8 mouse cellular contexts compared by ENCODE assay signal in the genomic region with DNA sequence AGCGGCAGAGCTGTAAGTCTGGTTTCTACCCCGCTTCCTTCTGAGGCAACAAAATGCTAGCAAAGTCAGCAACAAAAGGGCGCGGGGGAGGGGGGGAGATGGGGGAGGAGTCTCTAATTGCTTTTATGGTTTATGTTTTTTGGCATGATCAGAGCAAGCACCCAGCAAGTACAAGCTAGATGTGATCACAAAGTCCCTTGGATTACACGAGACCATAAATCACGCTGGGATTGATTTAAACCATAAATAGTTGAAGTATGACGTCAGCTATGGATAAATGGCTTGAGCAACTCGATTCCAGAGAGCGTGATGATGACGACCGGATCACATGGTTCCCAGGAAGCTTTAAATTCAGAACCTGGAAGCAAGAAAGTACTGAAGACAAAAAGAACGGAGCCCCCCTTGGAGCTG. TPM values are rescaled to one million over a fixed set of nuclear protein-coding genes. Genes with fewer than 3 reads are reported as not detected.
DNase-seq lines count a peak whose midpoint lies in the region; ATAC-seq and TF ChIP-seq lines count a peak whose summit lies in the region.
"Had no signal": no experiment of that assay in that cellular context is flagged by ENCODE, and none has a peak within 500 bp of the region (broad histone marks: within the 10 kb centered on the region; RNA-seq: fewer than 3 reads in every experiment).

No protein-coding gene starts in this region.

- no peak overlapping the region for H3K27ac ChIP-seq in lung, postnatal 0 days (ENCODE audit: low read length)
- H3K27ac ChIP-seq in forebrain, embryonic 13.5 days, result no peak overlapping the region
- no peak overlapping the region for H3K27ac ChIP-seq in limb, embryonic 15.5 days
- H3K27ac ChIP-seq in cerebellum, adult 2 months (ENCODE audit: insufficient read depth, low read length), result no peak overlapping the region

- WGBS in lung, postnatal 0 days, result 19% methylated on average over 12 of the region's 12 CpGs
- WGBS in lung, adult 2 months, result 20% methylated on average over 12 of the region's 12 CpGs
- 27% methylated on average over 12 of the region's 12 CpGs for WGBS in forebrain, embryonic 13.5 days
- WGBS in limb, embryonic 15.5 days, result 10% methylated on average over 12 of the region's 12 CpGs
- 32% methylated on average over 12 of the region's 12 CpGs for WGBS in cerebellum, adult 2 months

- no peaks in the 10 kb centered on the region for H3K36me3 ChIP-seq in lung, postnatal 0 days (ENCODE audit: insufficient read depth, low read length)
- no peaks in the 10 kb centered on the region for H3K36me3 ChIP-seq in forebrain, embryonic 13.5 days (ENCODE audit: poor library complexity, severe bottlenecking)
- H3K36me3 ChIP-seq in limb, embryonic 15.5 days, result no peaks in the 10 kb centered on the region

- H3K27me3 ChIP-seq in lung, postnatal 0 days (replicated peaks; ENCODE audit: insufficient read depth, low read length), result 0 out of 2 replicates have a peak, but pooled peaks cover 5% of the 10 kb centered on the region
- peaks cover 38% of the 10 kb centered on the region for H3K27me3 ChIP-seq in forebrain, embryonic 13.5 days
- peaks cover 23% of the 10 kb centered on the region for H3K27me3 ChIP-seq in limb, embryonic 15.5 days
- H3K27me3 ChIP-seq in cerebellum, adult 2 months (ENCODE audit: control insufficient read depth, insufficient read depth, low read length), result no peaks in the 10 kb centered on the region

- no peak overlapping the region for H3K4me3 ChIP-seq in lung, postnatal 0 days (ENCODE audit: low read depth, low read length)
- H3K4me3 ChIP-seq in lung, adult 2 months (replicated peaks; ENCODE audit: extremely low read depth, low read depth, low read length), result no peak overlapping the region
- H3K4me3 ChIP-seq in forebrain, embryonic 13.5 days, result peak overlapping the region; percentile 10
- peak overlapping the region; percentile 9; the same call in 1 of the 2 replicates for H3K4me3 ChIP-seq in limb, embryonic 15.5 days
- H3K4me3 ChIP-seq in cerebellum, adult 2 months (replicated peaks; ENCODE audit: insufficient read depth, low read depth, low read length), result no peak overlapping the region

- DNase-seq in lung, postnatal 0 days (ENCODE audit: low spot score), result peak; percentile 54
- no peak for DNase-seq in lung, adult 2 months
- no peak for DNase-seq in cerebellum, adult 2 months
- no peak for DNase-seq in kidney, postnatal 36 days
- DNase-seq: layer of hippocampus, adult 9-11 months had no signal

- TF ChIP-seq POLR2A in lung, adult 2 months (IDR thresholded peaks at IDR 0.05; ENCODE audit: borderline replicate concordance, extremely low read depth, low read depth, low read length), result no peak
- no peak for TF ChIP-seq POLR2A in cerebellum, adult 2 months (IDR thresholded peaks at IDR 0.05; ENCODE audit: borderline replicate concordance, insufficient read depth, low read length)

- no peak overlapping the region for H3K9ac ChIP-seq in lung, postnatal 0 days (replicated peaks; ENCODE audit: low read depth)
- H3K9ac ChIP-seq in forebrain, embryonic 13.5 days, result no peak overlapping the region
- no peak overlapping the region for H3K9ac ChIP-seq in limb, embryonic 15.5 days

- peak overlapping the region; percentile 14; the same call in 1 of the 2 replicates for H3K4me2 ChIP-seq in lung, postnatal 0 days (replicated peaks; ENCODE audit: low read depth, low read length)
- H3K4me2 ChIP-seq in forebrain, embryonic 13.5 days, result peak overlapping the region; percentile 46
- H3K4me2 ChIP-seq in limb, embryonic 15.5 days, result peak overlapping the region; percentile 35

- no peak for TF ChIP-seq CTCF in lung, postnatal 0 days (IDR thresholded peaks at IDR 0.05)
- no peak for TF ChIP-seq CTCF in lung, adult 2 months (IDR thresholded peaks at IDR 0.05; ENCODE audit: insufficient read depth, low read length)
- no peak for TF ChIP-seq CTCF in cerebellum, adult 2 months (IDR thresholded peaks at IDR 0.05; ENCODE audit: borderline replicate concordance, insufficient read depth, low read depth, low read length)

- peak; percentile 27; the same call in 1 of the 2 replicates for ATAC-seq in lung, postnatal 0 days
- no peak for ATAC-seq in forebrain, embryonic 13.5 days
- no peak for ATAC-seq in limb, embryonic 15.5 days (ENCODE audit: insufficient number of reproducible peaks, low FRiP score, low TSS enrichment, low read depth)
- ATAC-seq in frontal cortex, adult (ENCODE audit: low TSS enrichment), result no peak

- H3K9me3 ChIP-seq in lung, postnatal 0 days (ENCODE audit: low read length), result no peaks in the 10 kb centered on the region
- no peaks in the 10 kb centered on the region for H3K9me3 ChIP-seq in forebrain, embryonic 13.5 days (replicated peaks)
- no peaks in the 10 kb centered on the region for H3K9me3 ChIP-seq in limb, embryonic 15.5 days

- H3K4me1 ChIP-seq in lung, postnatal 0 days (ENCODE audit: insufficient read depth, low read depth, low read length), result peaks cover 8% of the 10 kb centered on the region; the same call in 1 of the 2 replicates
- H3K4me1 ChIP-seq in lung, adult 2 months (ENCODE audit: control insufficient read depth, insufficient read depth, low read length), result no peaks in the 10 kb centered on the region
- peaks cover 9% of the 10 kb centered on the region; the same call in 1 of the 2 replicates for H3K4me1 ChIP-seq in forebrain, embryonic 13.5 days
- H3K4me1 ChIP-seq in limb, embryonic 15.5 days, result peaks cover 21% of the 10 kb centered on the region
- 0 out of 2 replicates have a peak, but pooled peaks cover 3% of the 10 kb centered on the region for H3K4me1 ChIP-seq in cerebellum, adult 2 months (ENCODE audit: control insufficient read depth, insufficient read depth, low read length)

- TF ChIP-seq EP300 in lung, postnatal 0 days (IDR thresholded peaks at IDR 0.05), result no peak

RNA-seq across cellular contexts. Expression of gene Rhou, which starts 22.9 kb away (rescaled TPM):
- 5.8 and 8.7 TPM in 2 replicates for polyA plus RNA-seq in lung, postnatal 0 days (2015; fragmentation: Nextera tagmentation; extraction: Ambion mirVana)
- 5.0 and 8.0 TPM in 2 replicates for polyA plus RNA-seq in lung, adult 2 months (2012; rRNA removed)
- polyA plus RNA-seq in forebrain, embryonic 13.5 days (2015; fragmentation: Nextera tagmentation; extraction: Ambion mirVana), result 8.3 and 8.9 TPM in 2 replicates
- polyA plus RNA-seq in limb, embryonic 15.5 days (2015; fragmentation: Nextera tagmentation; extraction: Ambion mirVana), result 10.8 and 10.9 TPM in 2 replicates
- polyA plus RNA-seq in cerebellum, adult 2 months (2012; rRNA removed), result 33.4 and 34.9 TPM in 2 replicates

Comparison
In these comparisons a context has a peak if more than half of its experiments do, and no peak if none do; other contexts are left out.
1. H3K4me3 ChIP-seq: peak in forebrain, embryonic 13.5 days (single experiment) and limb, embryonic 15.5 days (single experiment); none in lung, postnatal 0 days (single experiment), lung, adult 2 months (single experiment) and cerebellum, adult 2 months (single experiment).
2. Peak in every context shown above with its lines, with median percentiles within 50 percentile points of each other: H3K4me2 ChIP-seq.